In the genomic region with DNA sequence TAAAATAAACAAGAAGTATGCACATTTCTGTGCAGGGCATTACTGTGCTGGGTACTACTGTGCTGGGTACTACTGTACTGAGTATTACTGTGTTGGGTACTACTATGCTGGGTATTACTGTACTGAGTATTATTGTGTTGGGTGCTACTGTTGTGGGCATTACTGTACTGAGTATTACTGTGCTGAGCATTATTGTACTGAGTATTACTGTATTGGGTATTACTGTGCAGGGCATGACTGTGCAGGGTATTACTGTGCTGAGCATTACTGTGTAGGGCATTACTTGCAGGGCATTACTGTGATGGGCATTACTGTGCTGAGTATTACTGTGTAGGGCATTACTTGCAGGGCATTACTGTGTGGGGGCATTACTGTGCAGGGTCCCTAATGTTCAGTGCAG, we compare ENCODE assay signal across 16 mouse cellular contexts.
DNase-seq lines count a peak whose midpoint lies in the region; ATAC-seq and TF ChIP-seq lines count a peak whose summit lies in the region.
"Had no signal": no experiment of that assay in that cellular context is flagged by ENCODE, and none has a peak within 500 bp of the region (broad histone marks: within the 10 kb centered on the region; RNA-seq: fewer than 3 reads in every experiment).

No protein-coding gene starts in this region.

- no peak for TF ChIP-seq CTCF in kidney, adult 2 months (conservative IDR thresholded peaks at IDR 0.05; ENCODE audit: insufficient read depth, insufficient read length, low read depth, low read length)

- H3K36me3 ChIP-seq in kidney, embryonic 14.5 days (ENCODE audit: control insufficient read depth, insufficient read depth, low read length): no peaks in the 10 kb centered on the region
- no peaks in the 10 kb centered on the region for H3K36me3 ChIP-seq in kidney, adult 2 months (ENCODE audit: control insufficient read depth, insufficient read depth, low read length)
- no peaks in the 10 kb centered on the region for H3K36me3 ChIP-seq in midbrain, embryonic 13.5 days
- no peaks in the 10 kb centered on the region for H3K36me3 ChIP-seq in midbrain, embryonic 11.5 days (ENCODE audit: control insufficient read depth, insufficient read depth, low read length)
- H3K36me3 ChIP-seq in forebrain, embryonic 12.5 days (replicated peaks): no peaks in the 10 kb centered on the region
- no peaks in the 10 kb centered on the region for H3K36me3 ChIP-seq in forebrain, embryonic 16.5 days (ENCODE audit: control insufficient read depth, insufficient read depth)
- H3K36me3 ChIP-seq: heart, embryonic 10.5 days had no signal

- ATAC-seq in kidney, embryonic 14.5 days (ENCODE audit: low FRiP score, low TSS enrichment): 0 out of 2 replicates have a peak, but pooled peaks have one; percentile 9
- ATAC-seq in midbrain, embryonic 13.5 days: 0 out of 2 replicates have a peak, but pooled peaks have one; percentile 62
- no peak for ATAC-seq in midbrain, embryonic 11.5 days (ENCODE audit: low FRiP score)
- 0 out of 2 replicates have a peak, but pooled peaks have one; percentile 33 for ATAC-seq in forebrain, embryonic 12.5 days (ENCODE audit: low FRiP score)
- ATAC-seq in forebrain, embryonic 16.5 days: peak; percentile 58; the same call in 1 of the 2 replicates

- no peak overlapping the region for H3K9ac ChIP-seq in kidney, embryonic 14.5 days (ENCODE audit: low read depth, low read length)
- H3K9ac ChIP-seq in midbrain, embryonic 13.5 days (replicated peaks): no peak overlapping the region
- no peak overlapping the region for H3K9ac ChIP-seq in midbrain, embryonic 11.5 days (ENCODE audit: low read length)
- H3K9ac ChIP-seq in forebrain, embryonic 12.5 days: no peak overlapping the region
- H3K9ac ChIP-seq in forebrain, embryonic 16.5 days (replicated peaks; ENCODE audit: low read depth, low read length): no peak overlapping the region

- H3K27me3 ChIP-seq in kidney, embryonic 14.5 days (ENCODE audit: control insufficient read depth, insufficient read depth, low read length): no peaks in the 10 kb centered on the region
- H3K27me3 ChIP-seq in kidney, adult 2 months (replicated peaks; ENCODE audit: control insufficient read depth, insufficient read depth, low read length): no peaks in the 10 kb centered on the region
- H3K27me3 ChIP-seq in midbrain, embryonic 13.5 days: no peaks in the 10 kb centered on the region
- H3K27me3 ChIP-seq in midbrain, embryonic 11.5 days (ENCODE audit: control insufficient read depth, insufficient read depth, low read length): no peaks in the 10 kb centered on the region
- H3K27me3 ChIP-seq in forebrain, embryonic 12.5 days: no peaks in the 10 kb centered on the region
- no peaks in the 10 kb centered on the region for H3K27me3 ChIP-seq in forebrain, embryonic 16.5 days (replicated peaks; ENCODE audit: control insufficient read depth, insufficient read depth, low read length)
- H3K27me3 ChIP-seq: megakaryocyte, embryonic 14.5 days had no signal

- DNase-seq in kidney, adult 2 months: no peak
- no peak for DNase-seq in midbrain, embryonic 11.5 days (ENCODE audit: low spot score, missing footprints)
- DNase-seq in cerebellum, adult 9-10 months: no peak
- no peak for DNase-seq in layer of hippocampus, adult 8-10 months (ENCODE audit: low spot score in 2 of 2)
- DNase-seq: cerebellum, adult 8-10 months; kidney, adult 8-10 months; layer of hippocampus, postnatal 36 days; liver; lung, adult 18-20 months had no signal

- H3K4me1 ChIP-seq in kidney, embryonic 14.5 days (ENCODE audit: control insufficient read depth, insufficient read depth, low read length): no peaks in the 10 kb centered on the region
- no peaks in the 10 kb centered on the region for H3K4me1 ChIP-seq in kidney, adult 2 months (ENCODE audit: control insufficient read depth, insufficient read depth, low read length)
- H3K4me1 ChIP-seq in midbrain, embryonic 13.5 days (replicated peaks): no peaks in the 10 kb centered on the region
- no peaks in the 10 kb centered on the region for H3K4me1 ChIP-seq in midbrain, embryonic 11.5 days (ENCODE audit: control insufficient read depth, insufficient read depth, low read length)
- no peaks in the 10 kb centered on the region for H3K4me1 ChIP-seq in forebrain, embryonic 12.5 days
- no peaks in the 10 kb centered on the region for H3K4me1 ChIP-seq in forebrain, embryonic 16.5 days (replicated peaks; ENCODE audit: control insufficient read depth, insufficient read depth, low read length)
- H3K4me1 ChIP-seq: heart, embryonic 10.5 days; megakaryocyte, embryonic 14.5 days had no signal

- no peak for TF ChIP-seq POLR2A in kidney, adult 2 months (IDR thresholded peaks at IDR 0.05; ENCODE audit: low read depth, low read length)

- H3K9me3 ChIP-seq in kidney, embryonic 14.5 days (ENCODE audit: control insufficient read depth, low read length): no peaks in the 10 kb centered on the region
- H3K9me3 ChIP-seq in midbrain, embryonic 13.5 days: no peaks in the 10 kb centered on the region
- no peaks in the 10 kb centered on the region for H3K9me3 ChIP-seq in midbrain, embryonic 11.5 days (ENCODE audit: control insufficient read depth, low read length)
- H3K9me3 ChIP-seq in forebrain, embryonic 12.5 days: no peaks in the 10 kb centered on the region
- H3K9me3 ChIP-seq in forebrain, embryonic 16.5 days (ENCODE audit: control insufficient read depth, low read length): no peaks in the 10 kb centered on the region
- H3K9me3 ChIP-seq: heart, embryonic 10.5 days had no signal

- H3K27ac ChIP-seq in kidney, embryonic 14.5 days (ENCODE audit: low read depth, low read length): no peak overlapping the region
- H3K27ac ChIP-seq in kidney, adult 2 months (ENCODE audit: insufficient read depth, low read depth, low read length): no peak overlapping the region
- H3K27ac ChIP-seq in midbrain, embryonic 13.5 days: no peak overlapping the region
- H3K27ac ChIP-seq in midbrain, embryonic 11.5 days (ENCODE audit: low read depth, low read length): no peak overlapping the region
- no peak overlapping the region for H3K27ac ChIP-seq in forebrain, embryonic 12.5 days
- no peak overlapping the region for H3K27ac ChIP-seq in forebrain, embryonic 16.5 days (ENCODE audit: low read length)
- H3K27ac ChIP-seq: heart, embryonic 10.5 days had no signal

- no peak overlapping the region for H3K4me2 ChIP-seq in kidney, embryonic 14.5 days (replicated peaks; ENCODE audit: low read depth, low read length)
- H3K4me2 ChIP-seq in midbrain, embryonic 13.5 days (replicated peaks): no peak overlapping the region
- no peak overlapping the region for H3K4me2 ChIP-seq in midbrain, embryonic 11.5 days
- H3K4me2 ChIP-seq in forebrain, embryonic 12.5 days: no peak overlapping the region
- H3K4me2 ChIP-seq in forebrain, embryonic 16.5 days (ENCODE audit: low read length): no peak overlapping the region

- H3K4me3 ChIP-seq in kidney, embryonic 14.5 days (ENCODE audit: low read length): no peak overlapping the region
- H3K4me3 ChIP-seq in kidney, adult 2 months (ENCODE audit: insufficient read depth, low read depth, low read length): no peak overlapping the region
- no peak overlapping the region for H3K4me3 ChIP-seq in midbrain, embryonic 13.5 days (replicated peaks)
- H3K4me3 ChIP-seq in midbrain, embryonic 11.5 days (ENCODE audit: low read depth, low read length): no peak overlapping the region
- no peak overlapping the region for H3K4me3 ChIP-seq in forebrain, embryonic 12.5 days (replicated peaks)
- H3K4me3 ChIP-seq in forebrain, embryonic 16.5 days (replicated peaks; ENCODE audit: low read length): no peak overlapping the region
- H3K4me3 ChIP-seq: heart, embryonic 10.5 days; megakaryocyte, embryonic 14.5 days; myocyte had no signal
